Comparison of ENCODE assay signal across 13 mouse cellular contexts in genomic region chr2:132723958-132724431, GRCm38 (mm10). TPM values are rescaled to one million over a fixed set of nuclear protein-coding genes. Genes with fewer than 3 reads are reported as not detected.
A peak's percentile ranks its signal among the peaks of the same experiment; 100 is the strongest.
DNase-seq lines count a peak whose midpoint lies in the region; ATAC-seq lines count a peak whose summit lies in the region.
"Had no signal": no experiment of that assay in that cellular context is flagged by ENCODE, and none has a peak within 500 bp of the region (broad histone marks: within the 10 kb centered on the region; RNA-seq: fewer than 3 reads in every experiment).

No protein-coding gene starts in this region.

- H3K36me3 ChIP-seq in embryonic facial prominence, embryonic 14.5 days (ENCODE audit: control insufficient read depth, insufficient read depth, low read length) = no peaks in the 10 kb centered on the region
- no peaks in the 10 kb centered on the region for H3K36me3 ChIP-seq in embryonic facial prominence, embryonic 10.5 days (replicated peaks)
- no peaks in the 10 kb centered on the region for H3K36me3 ChIP-seq in hindbrain, embryonic 11.5 days (ENCODE audit: control insufficient read depth, insufficient read depth, low read length)
- H3K36me3 ChIP-seq in midbrain, embryonic 16.5 days (ENCODE audit: control insufficient read depth, insufficient read depth, low read length) = no peaks in the 10 kb centered on the region
- H3K36me3 ChIP-seq: liver, embryonic 15.5 days had no signal

- no peaks in the 10 kb centered on the region for H3K27me3 ChIP-seq in embryonic facial prominence, embryonic 14.5 days (replicated peaks; ENCODE audit: control insufficient read depth, insufficient read depth, low read length)
- H3K27me3 ChIP-seq in embryonic facial prominence, embryonic 10.5 days (replicated peaks; ENCODE audit: low read depth, poor library complexity, severe bottlenecking) = no peaks in the 10 kb centered on the region
- H3K27me3 ChIP-seq in hindbrain, embryonic 11.5 days (ENCODE audit: control insufficient read depth, insufficient read depth, low read length) = no peaks in the 10 kb centered on the region
- H3K27me3 ChIP-seq in midbrain, embryonic 16.5 days (ENCODE audit: control insufficient read depth, insufficient read depth, low read depth, low read length) = no peaks in the 10 kb centered on the region
- H3K27me3 ChIP-seq: liver, embryonic 15.5 days had no signal

- no peak for DNase-seq in embryonic facial prominence, embryonic 14.5 days (ENCODE audit: low spot score)
- no peak for DNase-seq in embryonic facial prominence, embryonic 10.5 days (ENCODE audit: low spot score)
- DNase-seq in brain, adult 2 months (ENCODE audit: low read depth, low spot score) = peak; percentile 77
- no peak for DNase-seq in hindbrain, embryonic 11.5 days (ENCODE audit: low spot score)
- no peak for DNase-seq in kidney, adult 8-10 months
- DNase-seq in urinary bladder, postnatal 4 days (ENCODE audit: low spot score in 2 of 2) = no peak
- DNase-seq: adrenal gland, postnatal 14 days; heart, postnatal 4 days; kidney, postnatal 4 days had no signal

- ATAC-seq in embryonic facial prominence, embryonic 14.5 days (ENCODE audit: low read depth) = peak; percentile 47; the same call in 1 of the 2 replicates
- peak; percentile 63 for ATAC-seq in hindbrain, embryonic 11.5 days (ENCODE audit: low FRiP score)
- ATAC-seq in midbrain, embryonic 16.5 days = peak; percentile 64; the same call in 1 of the 2 replicates
- no peak for ATAC-seq in inflammation-experienced regulatory T-cells, adult 6 months
- ATAC-seq: CD4-positive, CD25-positive, alpha-beta regulatory T cell, adult 4 months had no signal

- H3K9me3 ChIP-seq in embryonic facial prominence, embryonic 14.5 days (ENCODE audit: control insufficient read depth, low read length) = no peaks in the 10 kb centered on the region
- no peaks in the 10 kb centered on the region for H3K9me3 ChIP-seq in embryonic facial prominence, embryonic 10.5 days
- H3K9me3 ChIP-seq in hindbrain, embryonic 11.5 days (ENCODE audit: control insufficient read depth, low read length) = no peaks in the 10 kb centered on the region
- no peaks in the 10 kb centered on the region for H3K9me3 ChIP-seq in midbrain, embryonic 16.5 days (replicated peaks; ENCODE audit: control insufficient read depth, low read length, poor library complexity, severe bottlenecking)
- H3K9me3 ChIP-seq: liver, embryonic 15.5 days had no signal

- WGBS in embryonic facial prominence, embryonic 14.5 days = 86% methylated on average over 5 of the region's 5 CpGs
- WGBS in embryonic facial prominence, embryonic 10.5 days = 77% methylated on average over 5 of the region's 5 CpGs
- 56% methylated on average over 5 of the region's 5 CpGs for WGBS in hindbrain, embryonic 11.5 days
- WGBS in midbrain, embryonic 16.5 days = 22% methylated on average over 5 of the region's 5 CpGs

- H3K4me3 ChIP-seq in embryonic facial prominence, embryonic 14.5 days (ENCODE audit: low read depth, low read length) = no peak overlapping the region
- no peak overlapping the region for H3K4me3 ChIP-seq in embryonic facial prominence, embryonic 10.5 days
- no peak overlapping the region for H3K4me3 ChIP-seq in hindbrain, embryonic 11.5 days (ENCODE audit: low read depth, low read length)
- no peak overlapping the region for H3K4me3 ChIP-seq in midbrain, embryonic 16.5 days (ENCODE audit: low read depth, low read length)
- H3K4me3 ChIP-seq: liver, embryonic 15.5 days had no signal

- H3K9ac ChIP-seq in embryonic facial prominence, embryonic 14.5 days (ENCODE audit: low read depth, low read length) = no peak overlapping the region
- no peak overlapping the region for H3K9ac ChIP-seq in hindbrain, embryonic 11.5 days (ENCODE audit: low read depth, low read length)
- H3K9ac ChIP-seq in midbrain, embryonic 16.5 days (ENCODE audit: low read depth, low read length) = no peak overlapping the region
- H3K9ac ChIP-seq: liver, embryonic 15.5 days had no signal

- no peak overlapping the region for H3K27ac ChIP-seq in embryonic facial prominence, embryonic 14.5 days (replicated peaks; ENCODE audit: low read depth, low read length)
- no peak overlapping the region for H3K27ac ChIP-seq in embryonic facial prominence, embryonic 10.5 days (replicated peaks)
- H3K27ac ChIP-seq in hindbrain, embryonic 11.5 days (ENCODE audit: low read depth, low read length) = peak overlapping the region; percentile 64
- no peak overlapping the region for H3K27ac ChIP-seq in midbrain, embryonic 16.5 days (ENCODE audit: low read length)
- H3K27ac ChIP-seq: liver, embryonic 15.5 days had no signal

- no peaks in the 10 kb centered on the region for H3K4me1 ChIP-seq in embryonic facial prominence, embryonic 14.5 days (ENCODE audit: control insufficient read depth, insufficient read depth, low read length)
- H3K4me1 ChIP-seq in embryonic facial prominence, embryonic 10.5 days = 0 out of 2 replicates have a peak, but pooled peaks cover 3% of the 10 kb centered on the region
- no peaks in the 10 kb centered on the region for H3K4me1 ChIP-seq in hindbrain, embryonic 11.5 days (replicated peaks; ENCODE audit: control insufficient read depth, insufficient read depth, low read length)
- peaks cover 9% of the 10 kb centered on the region for H3K4me1 ChIP-seq in midbrain, embryonic 16.5 days (ENCODE audit: control insufficient read depth, insufficient read depth, low read length)
- H3K4me1 ChIP-seq: liver, embryonic 15.5 days had no signal

- no peak overlapping the region for H3K4me2 ChIP-seq in embryonic facial prominence, embryonic 14.5 days (ENCODE audit: low read depth, low read length)
- no peak overlapping the region for H3K4me2 ChIP-seq in hindbrain, embryonic 11.5 days (replicated peaks; ENCODE audit: low read depth, low read length)
- no peak overlapping the region for H3K4me2 ChIP-seq in midbrain, embryonic 16.5 days (ENCODE audit: low read length)
- H3K4me2 ChIP-seq: liver, embryonic 15.5 days had no signal

RNA-seq across cellular contexts. Expression of gene Shld1, which starts 37.3 kb away (rescaled TPM):
- polyA plus RNA-seq in embryonic facial prominence, embryonic 14.5 days (2014; fragmentation: Nextera tagmentation; extraction: Ambion mirVana) = 16.0 and 16.1 TPM in 2 replicates
- polyA plus RNA-seq in embryonic facial prominence, embryonic 10.5 days (2016; fragmentation: Nextera tagmentation; extraction: Ambion mirVana) = 15.7 and 16.6 TPM in 2 replicates
- 18.0 and 20.0 TPM in 2 replicates for polyA plus RNA-seq in hindbrain, embryonic 11.5 days (2014; fragmentation: Nextera tagmentation; extraction: Ambion mirVana)
- polyA plus RNA-seq in midbrain, embryonic 16.5 days (2015; fragmentation: Nextera tagmentation; extraction: Ambion mirVana) = 20.6 and 21.7 TPM in 2 replicates
- polyA plus RNA-seq in inflammation-experienced regulatory T-cells, adult 6 months (2017; shearing (Covaris generic)) = 10 to 100 TPM; 14.9 to 43.3 (median 35.0) TPM

RNA-seq across cellular contexts. Expression of gene Chgb, which starts 57.1 kb away (rescaled TPM):
- polyA plus RNA-seq in embryonic facial prominence, embryonic 14.5 days (2014; fragmentation: Nextera tagmentation; extraction: Ambion mirVana) = 3.2 and 5.3 TPM in 2 replicates
- 1.8 and 3.1 TPM in 2 replicates for polyA plus RNA-seq in embryonic facial prominence, embryonic 10.5 days (2016; fragmentation: Nextera tagmentation; extraction: Ambion mirVana)
- 23.8 and 27.5 TPM in 2 replicates for polyA plus RNA-seq in hindbrain, embryonic 11.5 days (2014; fragmentation: Nextera tagmentation; extraction: Ambion mirVana)
- 106 and 110 TPM in 2 replicates for polyA plus RNA-seq in midbrain, embryonic 16.5 days (2015; fragmentation: Nextera tagmentation; extraction: Ambion mirVana)
- under 1 TPM in 1 of 3 experiments, not detected in 2; 0.28 TPM for polyA plus RNA-seq in inflammation-experienced regulatory T-cells, adult 6 months (2017; shearing (Covaris generic))
